Mouse (Mus musculus) T-helper 2 cell (primary cell): ENCODE measurements around the gene Pld5.

ENCODE experiments used
- in situ Hi-C: fragments of 300-600 bp; cut with MboI, MseI; formaldehyde crosslinking; loops from one replicate; pipeline ENCODE4 v1.15.1; 2025; ENCODE audit warnings: high pct_unique_total_duplicates

Pld5 gene

GRCm38 (mm10) chr1:175950851-175951250, 324.3 kb downstream of the Pld5 start:
- in situ Hi-C loops = no loop called here

- in situ Hi-C loops = no loop called here
Measured at GRCm38 (mm10) chr1:175950421-175950820, 324.7 kb downstream of the Pld5 start.

- in situ Hi-C loops = loop anchor here (25.0 kb wide), 1 partner anchor 1360 kb away; no protein-coding TSS in a partner anchor
Measured at GRCm38 (mm10) chr1:175946718-175947315, 328.3 kb downstream of the Pld5 start.

- in situ Hi-C loops = loop anchor here (25.0 kb wide), 1 partner anchor 1356 kb away; no protein-coding TSS in a partner anchor
Measured at GRCm38 (mm10) chr1:175943168-175943567, 331.9 kb downstream of the Pld5 start.

- in situ Hi-C loops = loop anchor here (25.0 kb wide), 1 partner anchor 1351 kb away; no protein-coding TSS in a partner anchor
Measured at GRCm38 (mm10) chr1:175938731-175939130, 336.4 kb downstream of the Pld5 start.

- in situ Hi-C loops = loop anchor here (25.0 kb wide), 1 partner anchor 1349 kb away; no protein-coding TSS in a partner anchor
Measured at GRCm38 (mm10) chr1:175936282-175936737, 338.8 kb downstream of the Pld5 start.

- in situ Hi-C loops = loop anchor here (25.0 kb wide), 1 partner anchor 1344 kb away; no protein-coding TSS in a partner anchor
Measured at GRCm38 (mm10) chr1:175931391-175931790, 343.7 kb downstream of the Pld5 start.

- in situ Hi-C loops = no loop called here
Measured at GRCm38 (mm10) chr1:175923848-175924787, 351.0 kb downstream of the Pld5 start.

GRCm38 (mm10) chr1:175921091-175921490, 354.0 kb downstream of the Pld5 start:
- in situ Hi-C loops = no loop called here

GRCm38 (mm10) chr1:175920029-175920428, 355.1 kb downstream of the Pld5 start, which contains the start of gene Gm38100:
TSS of gene Gm38100 (plus strand) at chr1:175920329.
- in situ Hi-C loops = no loop called here

GRCm38 (mm10) chr1:175913728-175914303, 361.3 kb downstream of the Pld5 start:
- in situ Hi-C loops = no loop called here
